Mouse (Mus musculus): ENCODE results near the gene Stx3. TPM values are rescaled to one million over a fixed set of nuclear protein-coding genes. Genes with fewer than 3 reads are reported as not detected.

The Stx3 gene
- total RNA-seq, 2 experiments from 2014 or later = 12.1 to 12.2 TPM

DNA sequence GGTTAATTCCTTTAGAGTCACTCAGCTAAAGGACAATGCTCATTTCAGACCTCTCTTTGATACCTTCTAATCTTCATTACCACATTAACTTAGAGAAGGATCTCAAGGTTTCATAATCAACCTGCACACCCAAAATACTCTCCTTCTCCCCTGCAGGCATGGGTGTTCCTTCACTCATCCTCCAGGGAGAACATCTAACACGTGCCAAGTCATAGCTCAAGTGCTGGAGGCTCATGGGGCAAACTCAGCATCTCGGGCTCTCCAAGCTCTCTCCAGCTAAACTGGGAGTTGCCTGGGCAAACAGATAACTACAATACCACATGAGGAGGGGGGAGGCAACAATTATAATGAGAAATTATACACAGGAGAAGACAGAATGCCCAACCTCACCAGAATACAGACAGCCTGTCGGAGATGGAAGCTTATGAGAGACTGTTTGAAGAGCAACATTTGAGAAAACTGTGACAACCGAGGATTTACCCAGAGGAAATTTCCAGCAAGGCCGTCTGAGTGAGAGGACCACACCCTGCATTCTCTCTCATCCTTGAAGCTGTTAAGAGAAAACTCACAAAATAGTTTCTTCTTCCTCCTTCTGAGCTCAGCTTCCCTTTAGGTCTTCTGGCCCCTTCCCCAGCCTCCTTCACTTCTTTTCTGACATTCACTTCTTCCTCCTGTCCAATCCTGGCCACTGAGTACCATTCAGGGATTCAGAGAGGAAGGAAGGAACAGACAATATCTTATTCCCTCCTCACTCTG lies 9.0 kb downstream of the Stx3 start:
- no peak for ATAC-seq (replicated peaks; ENCODE audit: poor library complexity, severe bottlenecking)

DNA sequence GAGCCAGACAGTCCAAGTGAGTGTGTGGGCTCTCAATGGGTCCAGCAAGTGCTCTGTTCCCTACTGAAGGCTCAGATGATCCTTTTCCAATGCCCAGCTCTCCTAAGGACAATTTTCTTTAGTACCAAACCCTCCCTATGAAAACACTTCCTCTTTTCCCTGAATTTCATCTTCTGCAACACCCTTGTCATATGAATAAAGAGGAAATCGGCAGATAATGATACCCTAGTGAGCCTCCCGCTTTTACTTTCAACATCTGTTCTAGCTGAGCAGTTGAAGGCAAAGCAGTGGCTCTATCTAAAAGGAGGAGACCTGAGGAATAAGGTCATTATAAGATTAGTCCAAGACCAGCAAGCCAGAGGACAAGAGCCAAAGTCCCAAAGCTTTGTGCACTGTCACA lies 10.8 kb downstream of the Stx3 start:
- peak; percentile 36 for ATAC-seq (replicated peaks; ENCODE audit: poor library complexity, severe bottlenecking)

- ATAC-seq (replicated peaks; ENCODE audit: poor library complexity, severe bottlenecking) = no peak
These were observed 11.4 kb downstream of the Stx3 start for GRCm38 (mm10) chr19:11807822-11808221.

GRCm38 (mm10) chr19:11807251-11807650 lies 12.0 kb downstream of the Stx3 start:
- ATAC-seq (replicated peaks; ENCODE audit: poor library complexity, severe bottlenecking) = peak; percentile 74

- ATAC-seq (replicated peaks; ENCODE audit: poor library complexity, severe bottlenecking) = peak; percentile 61
These were observed 14.8 kb downstream of the Stx3 start for GRCm38 (mm10) chr19:11804423-11804822.

DNA sequence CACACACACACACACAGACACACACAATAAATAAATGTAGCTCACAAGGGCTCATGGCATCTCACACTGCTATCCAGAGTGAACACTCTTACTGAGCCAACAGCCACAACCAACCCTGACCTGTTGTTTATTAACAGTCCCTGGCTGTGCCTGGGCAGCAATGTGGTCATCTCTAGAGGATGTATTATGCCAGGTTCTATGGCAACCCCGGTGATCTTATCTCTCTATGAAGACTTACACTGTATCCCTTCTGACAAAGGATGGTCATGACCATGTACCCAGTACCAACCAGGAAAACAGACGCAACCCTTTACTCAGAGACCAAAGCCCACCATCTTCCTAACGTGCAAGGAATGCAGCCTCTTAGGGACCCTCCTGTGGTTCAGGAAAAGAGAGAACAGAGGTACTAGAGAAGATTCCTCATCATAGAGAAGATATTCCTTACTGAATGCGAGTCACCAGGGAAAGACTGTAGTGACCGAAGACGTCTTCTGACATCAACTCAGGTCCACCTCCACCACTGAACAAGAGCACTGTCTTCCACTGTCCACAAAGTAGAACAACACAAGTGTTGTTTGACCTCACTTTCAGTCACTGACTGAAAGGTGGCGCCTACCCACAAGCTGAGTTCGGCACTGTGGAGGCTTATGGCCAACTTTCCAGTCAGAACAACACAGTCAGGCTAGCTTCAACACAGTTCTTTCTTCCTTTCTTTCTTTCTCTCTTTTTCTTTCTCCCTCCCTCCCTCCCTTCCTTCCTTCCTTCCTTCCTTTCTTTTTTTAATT lies 18.5 kb downstream of the Stx3 start:
- ATAC-seq (replicated peaks; ENCODE audit: poor library complexity, severe bottlenecking) = peak; percentile 73

GRCm38 (mm10) chr19:11794447-11794846 lies 24.8 kb downstream of the Stx3 start:
- ATAC-seq (replicated peaks; ENCODE audit: poor library complexity, severe bottlenecking) = no peak

DNA sequence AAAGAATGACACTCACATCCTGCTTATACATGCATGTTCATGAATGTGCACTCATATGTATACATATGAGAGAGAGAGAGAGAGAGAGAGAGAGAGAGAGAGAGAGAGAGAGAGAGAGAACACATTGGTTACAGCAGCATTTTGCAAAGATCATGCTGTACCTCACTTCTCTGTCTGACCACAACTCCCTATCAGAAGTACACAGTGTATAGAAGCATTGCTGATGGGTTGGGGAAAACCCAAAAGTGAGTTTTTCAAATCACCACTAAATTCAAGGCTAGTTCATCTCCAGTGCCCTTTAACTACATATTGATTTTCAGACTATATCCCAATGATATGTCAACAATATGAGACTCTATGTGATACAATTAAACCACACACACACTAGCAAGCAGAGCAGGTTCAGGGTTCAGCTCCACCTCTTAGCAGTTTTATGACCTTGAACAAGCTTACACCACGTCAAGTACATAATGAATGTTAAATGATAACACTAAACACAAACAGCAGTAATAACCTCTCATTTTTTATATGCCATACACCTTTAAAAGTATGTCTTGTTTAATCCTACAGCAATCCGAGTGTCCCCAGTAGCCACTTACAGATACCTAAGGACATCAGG lies 25.4 kb downstream of the Stx3 start:
- no peak for ATAC-seq (replicated peaks; ENCODE audit: poor library complexity, severe bottlenecking)

DNA sequence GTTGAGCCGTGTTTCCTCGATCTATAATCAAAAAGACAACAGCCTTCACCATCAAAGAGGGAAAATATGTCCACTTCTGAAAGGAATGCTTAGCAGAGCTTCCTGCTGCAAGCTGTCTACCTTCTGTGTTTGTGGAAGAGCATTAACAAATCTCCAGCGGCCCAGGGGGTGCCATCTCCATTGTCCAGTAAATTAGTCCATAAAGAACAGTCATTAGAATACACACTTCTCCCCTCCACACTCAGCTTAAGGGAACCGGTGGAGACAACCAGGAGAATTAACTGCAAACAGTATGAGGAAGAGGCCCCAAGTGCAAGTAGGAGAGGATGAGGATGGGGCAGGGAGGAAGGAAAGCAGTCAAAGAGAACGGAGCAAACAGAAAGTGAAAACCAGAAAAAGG lies 27.4 kb downstream of the Stx3 start:
- no peak for ATAC-seq (replicated peaks; ENCODE audit: poor library complexity, severe bottlenecking)

DNA sequence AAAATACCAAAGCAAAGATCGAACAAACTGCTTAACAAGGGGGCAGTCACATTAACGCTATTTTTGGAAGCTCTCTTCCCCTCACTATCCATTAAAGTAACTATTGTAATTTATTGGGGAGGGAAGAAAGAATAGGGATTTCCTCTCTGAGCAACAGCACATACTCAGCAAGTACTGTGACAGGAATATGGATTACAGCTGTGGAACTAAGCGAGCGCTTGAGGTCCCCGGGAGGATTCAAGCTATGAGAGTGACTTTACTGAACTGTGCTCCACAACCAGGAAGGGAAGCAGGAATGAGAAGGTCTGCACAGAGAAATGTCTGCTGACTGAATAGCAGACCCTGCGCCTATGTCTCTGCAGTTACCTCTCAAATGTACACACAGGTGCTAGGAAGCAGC lies 30.3 kb downstream of the Stx3 start:
- no peak for ATAC-seq (replicated peaks; ENCODE audit: poor library complexity, severe bottlenecking)

DNA sequence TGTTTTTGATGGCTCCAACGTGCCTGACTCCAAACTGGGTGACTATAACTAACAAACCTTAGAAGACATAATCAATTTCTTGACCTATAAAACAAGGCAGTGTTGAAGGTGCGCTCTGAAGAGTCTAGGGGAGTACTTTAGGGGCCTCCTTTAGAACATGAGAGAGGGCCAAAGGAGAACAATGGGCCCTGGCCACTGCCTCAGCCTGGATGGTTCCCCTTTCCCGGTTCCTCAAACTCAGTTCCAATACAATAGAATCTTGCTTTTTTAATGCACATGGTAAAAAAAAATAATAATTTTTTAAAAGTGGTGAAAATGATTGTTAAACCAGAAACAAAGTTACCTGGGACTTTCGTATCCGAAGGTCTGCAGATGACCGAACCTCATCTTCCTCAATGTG lies 31.4 kb downstream of the Stx3 start:
- ATAC-seq (replicated peaks; ENCODE audit: poor library complexity, severe bottlenecking) = peak; percentile 50

GRCm38 (mm10) chr19:11785409-11786154 lies 33.6 kb downstream of the Stx3 start:
- no peak for ATAC-seq (replicated peaks; ENCODE audit: poor library complexity, severe bottlenecking)

GRCm38 (mm10) chr19:11777191-11777865 lies 41.9 kb downstream of the Stx3 start:
- peak; percentile 44; the same call in 1 of the 2 replicates for ATAC-seq (replicated peaks; ENCODE audit: poor library complexity, severe bottlenecking)

DNA sequence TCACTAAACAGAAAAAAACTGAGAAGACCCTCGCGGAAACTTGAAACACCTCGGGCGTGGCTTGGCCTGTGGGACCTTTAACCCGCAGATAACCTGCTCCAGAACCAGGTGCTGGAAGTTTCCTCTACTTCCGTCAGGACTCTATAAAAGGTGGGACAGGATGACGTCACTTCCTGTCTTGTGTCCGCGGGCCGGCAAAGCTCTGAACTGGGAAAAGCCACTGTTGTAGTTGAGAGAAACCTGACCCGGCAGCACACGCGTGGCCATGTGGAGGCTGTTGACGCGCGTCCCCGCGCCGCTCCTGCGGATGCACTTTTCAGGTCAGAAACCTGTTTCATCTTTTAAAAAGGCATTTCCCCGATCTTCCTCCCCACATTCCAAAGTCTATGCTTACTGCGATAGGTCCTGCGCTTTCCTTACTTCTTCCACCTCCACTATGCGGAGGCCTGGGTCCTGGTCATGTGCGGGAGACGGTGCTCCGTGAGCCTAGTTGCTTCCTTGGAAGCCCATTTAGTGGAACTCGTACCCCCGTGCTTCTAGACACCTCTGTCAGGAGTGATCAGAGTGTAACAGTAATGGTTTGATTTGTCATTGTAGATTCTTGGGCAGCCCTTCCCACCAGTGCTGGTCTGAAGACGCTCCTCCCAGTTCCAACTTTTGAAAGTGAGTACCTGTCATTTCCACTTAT lies 48.9 kb downstream of the Stx3 start, which contains the start of gene Mrpl16:
TSS of gene Mrpl16 (plus strand) at position 187 of the 688 bp plus-strand sequence.
- peak; percentile 75 for ATAC-seq (replicated peaks; ENCODE audit: poor library complexity, severe bottlenecking)

DNA sequence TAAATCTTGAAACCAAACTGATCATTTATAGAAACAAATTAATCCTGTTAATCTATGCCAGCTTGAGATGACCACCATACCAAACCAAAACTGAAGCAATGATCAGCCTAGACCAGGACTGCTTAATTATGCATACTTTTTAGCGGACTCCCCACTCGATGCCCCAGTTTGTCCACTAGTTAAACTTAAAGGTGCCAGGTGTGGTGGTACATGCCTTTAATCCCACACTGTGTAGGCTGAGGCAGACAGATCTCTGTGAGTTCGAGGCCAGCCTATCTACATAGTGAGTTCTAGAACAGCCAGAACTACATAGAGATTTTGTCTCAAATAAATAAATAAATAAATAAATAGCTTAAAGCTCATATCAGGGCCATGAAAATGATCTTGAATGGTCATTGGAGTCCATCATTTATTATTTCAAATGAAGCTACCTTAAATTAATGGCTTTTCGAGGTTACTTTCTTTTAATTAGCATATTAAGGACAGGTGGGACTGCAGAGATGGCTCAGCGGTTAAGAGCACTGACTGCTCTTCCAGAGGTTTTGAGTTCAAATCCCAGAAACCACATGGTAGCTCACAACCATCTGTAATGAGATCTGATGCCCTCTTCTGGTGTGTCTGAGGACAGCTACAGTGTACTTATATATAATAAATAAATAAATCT lies 49.8 kb downstream of the Stx3 start:
- ATAC-seq (replicated peaks; ENCODE audit: poor library complexity, severe bottlenecking) = no peak

GRCm38 (mm10) chr19:11768163-11768562 lies 51.0 kb downstream of the Stx3 start:
- ATAC-seq (replicated peaks; ENCODE audit: poor library complexity, severe bottlenecking) = no peak

GRCm38 (mm10) chr19:11766413-11766812 lies 52.8 kb downstream of the Stx3 start:
- ATAC-seq (replicated peaks; ENCODE audit: poor library complexity, severe bottlenecking) = peak; percentile 63

DNA sequence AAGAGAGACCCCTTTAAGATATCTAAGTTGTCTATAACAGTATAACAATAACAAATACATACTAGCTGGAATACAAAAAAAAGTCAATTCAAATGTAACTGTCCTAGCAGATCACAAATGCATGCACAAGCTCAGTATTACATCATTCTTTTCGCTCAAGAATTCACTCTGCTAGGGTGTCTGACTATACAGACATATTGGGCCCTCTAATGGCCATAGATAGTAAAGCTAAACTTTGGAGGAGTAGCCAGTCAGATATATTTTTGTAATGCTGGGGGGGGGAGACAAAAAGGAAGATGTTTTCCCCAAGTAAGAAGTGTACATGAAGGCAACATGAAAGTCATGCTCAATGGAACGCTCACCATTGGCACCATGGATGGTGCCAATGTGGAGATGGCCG lies 54.1 kb downstream of the Stx3 start:
- peak; percentile 40; the same call in 1 of the 2 replicates for ATAC-seq (replicated peaks; ENCODE audit: poor library complexity, severe bottlenecking)

GRCm38 (mm10) chr19:11747298-11747697 lies 71.9 kb downstream of the Stx3 start, which contains the start of gene Gif:
Gif (plus strand) TSS chr19:11747554.
- no peak for ATAC-seq (replicated peaks; ENCODE audit: poor library complexity, severe bottlenecking)
